Mouse (Mus musculus) hindbrain, postnatal 0 days (tissue): ENCODE results near the gene Gadd45b. TPM values are rescaled to one million over a fixed set of nuclear protein-coding genes. Genes with fewer than 3 reads are reported as not detected.

ENCODE experiments used
- ATAC-seq: fragments of 200-750 bp; cut with Nextera tagmentation; 2 replicates; pipeline ENCODE4 v1.8.0; 2017; ENCODE audit warnings: mild to moderate bottlenecking, moderate TSS enrichment, moderate library complexity
- DNase-seq: peaks from one replicate; pipeline ENCODE4 v3.0.0-alpha.2; 2015; ENCODE audit warnings: low spot score
- H3K27ac ChIP-seq: fragments of 300-500 bp; sonication (generic); 2 replicates; pipeline ENCODE4 v1.5.1; 2014; ENCODE audit warnings: mild to moderate bottlenecking
- H3K27me3 ChIP-seq: fragments of 300-500 bp; sonication (generic); 2 replicates; pipeline ENCODE4 v1.6.1; 2014; ENCODE audit warnings: low read length, mixed read lengths; ENCODE audit not compliant: insufficient read depth
- H3K36me3 ChIP-seq: fragments of 300-500 bp; sonication (generic); 2 replicates; pipeline ENCODE4 v1.6.1; 2014; ENCODE audit warnings: low read length, mixed read lengths; ENCODE audit not compliant: insufficient read depth
- H3K4me1 ChIP-seq: fragments of 300-500 bp; sonication (generic); 2 replicates; pipeline ENCODE4 v1.6.1; 2014; ENCODE audit warnings: antibody characterized with exemption, low read length, mixed read lengths; ENCODE audit not compliant: insufficient read depth
- H3K4me2 ChIP-seq: fragments of 300-500 bp; sonication (generic); 2 replicates; pipeline ENCODE4 v1.6.1; 2014; ENCODE audit warnings: low read depth, mild to moderate bottlenecking, low read length, moderate library complexity, mixed read lengths
- H3K4me3 ChIP-seq: fragments of 300-500 bp; sonication (generic); 2 replicates; pipeline ENCODE4 v1.5.1; 2014; ENCODE audit warnings: low read length
- H3K9ac ChIP-seq: fragments of 300-500 bp; sonication (generic); replicated peaks from 2 replicates; pipeline ENCODE4 v1.6.1; 2014; ENCODE audit warnings: mild to moderate bottlenecking, low read length, moderate library complexity, mixed read lengths
- H3K9me3 ChIP-seq: fragments of 300-500 bp; sonication (generic); 2 replicates; pipeline ENCODE4 v1.6.1; 2016; ENCODE audit warnings: low read length, mixed read lengths
- CTCF ChIP-seq: IDR thresholded peaks from 2 replicates; pipeline ENCODE4 v1.5.1; 2016; ENCODE audit warnings: antibody characterized with exemption, control low read depth, low read depth
- WGBS: fragments of 180-500 bp; shearing (Covaris S2); extraction: QIAGEN DNeasy Blood & Tissue Kit; methylation state at CpG from one replicate; pipeline ENCODE4 v1.1.7; 2014; 5-methylcytosine and 5-hydroxymethylcytosine counted together
- polyA plus RNA-seq: library from polyadenylated mRNA; unstranded; fragments of >200 nt; fragmentation: Nextera tagmentation; extraction: Ambion mirVana; gene quantifications from 2 replicates; pipeline ENCODE4 v1.2.1, GENCODE M21; 2015
- total RNA-seq: library from RNA; depleted of rRNA; stranded (reverse); fragments of >200 nt; gene quantifications from 2 replicates; pipeline ENCODE4 v1.2.3, GENCODE M21; 2014

Gene Gadd45b
- total and polyA plus RNA-seq, 2 experiments from 2014 or later = 8.2 to 8.6 TPM

DNA sequence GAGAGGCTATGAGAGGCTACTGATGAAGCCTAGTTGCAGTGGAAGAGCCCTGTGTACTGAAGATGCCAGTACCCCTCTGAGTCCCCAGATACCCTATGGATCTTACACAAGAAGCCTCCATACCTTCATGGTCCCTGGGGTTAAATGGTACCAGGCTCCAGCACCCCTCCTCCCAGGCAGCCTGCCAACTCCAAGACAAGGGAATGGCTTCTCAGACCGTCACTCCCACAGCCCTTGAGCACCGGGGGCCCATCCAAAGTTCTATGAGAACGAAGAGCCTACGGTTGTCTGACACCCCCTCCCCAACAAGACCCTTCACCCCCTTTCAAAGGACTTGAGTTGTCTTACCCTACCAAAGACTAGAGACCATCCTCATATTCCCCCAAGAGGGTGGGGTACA lies 14.1 kb upstream of the Gadd45b start:
- Histone ChIP-seq H3K27me3 (no peaks in the 10 kb centered on the region), H3K4me1 (peaks cover 5% of the 10 kb centered on the region; the same call in 1 of the 2 replicates), H3K27ac (no peak overlapping the region), H3K4me2 (no peak overlapping the region), H3K4me3 (no peak overlapping the region), H3K9me3 (no peaks in the 10 kb centered on the region), H3K9ac (no peak overlapping the region), H3K36me3 (no peaks in the 10 kb centered on the region)
- DNase-seq = no peak
- WGBS = 83% methylated on average over 4 of the region's 4 CpGs
- no peak for TF ChIP-seq CTCF
- no peak for ATAC-seq

DNA sequence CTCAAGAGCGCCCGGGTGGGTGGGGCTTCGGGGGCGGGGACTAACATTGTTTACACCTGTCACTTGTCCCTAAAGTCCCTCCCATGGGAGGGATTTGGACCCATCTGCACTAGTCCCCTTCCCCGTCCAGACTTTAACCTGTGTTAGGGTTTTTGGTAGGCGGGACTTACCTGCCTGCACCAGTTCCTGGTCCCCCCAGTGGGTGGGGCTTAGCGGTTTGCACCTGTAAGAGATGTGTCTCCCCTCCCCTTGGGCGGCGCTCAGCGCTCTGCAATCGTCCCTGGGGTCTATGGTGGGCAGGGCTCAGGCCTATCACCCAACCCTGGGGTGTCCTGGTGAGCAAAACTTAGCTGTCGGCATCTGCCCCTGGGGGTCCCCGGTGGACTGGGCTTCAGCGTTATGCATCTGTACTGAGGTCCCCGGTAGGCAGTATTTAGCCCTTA lies 12.5 kb upstream of the Gadd45b start:
- H3K27ac ChIP-seq = peak overlapping the region; percentile 85
- ATAC-seq = peak; percentile 41
- H3K4me2 ChIP-seq = peak overlapping the region; percentile 91
- WGBS = 1% methylated on average over 15 of the region's 15 CpGs
- peak overlapping the region; percentile 94 for H3K4me3 ChIP-seq
- no peaks in the 10 kb centered on the region for H3K27me3 ChIP-seq
- H3K9me3 ChIP-seq = no peaks in the 10 kb centered on the region
- peaks cover 7% of the 10 kb centered on the region; the same call in 1 of the 2 replicates for H3K4me1 ChIP-seq
- H3K9ac ChIP-seq = peak overlapping the region; percentile 86
- DNase-seq = peak; percentile 72
- TF ChIP-seq CTCF = no peak; the same call in 1 of the 2 replicates
- H3K36me3 ChIP-seq = no peaks in the 10 kb centered on the region

DNA sequence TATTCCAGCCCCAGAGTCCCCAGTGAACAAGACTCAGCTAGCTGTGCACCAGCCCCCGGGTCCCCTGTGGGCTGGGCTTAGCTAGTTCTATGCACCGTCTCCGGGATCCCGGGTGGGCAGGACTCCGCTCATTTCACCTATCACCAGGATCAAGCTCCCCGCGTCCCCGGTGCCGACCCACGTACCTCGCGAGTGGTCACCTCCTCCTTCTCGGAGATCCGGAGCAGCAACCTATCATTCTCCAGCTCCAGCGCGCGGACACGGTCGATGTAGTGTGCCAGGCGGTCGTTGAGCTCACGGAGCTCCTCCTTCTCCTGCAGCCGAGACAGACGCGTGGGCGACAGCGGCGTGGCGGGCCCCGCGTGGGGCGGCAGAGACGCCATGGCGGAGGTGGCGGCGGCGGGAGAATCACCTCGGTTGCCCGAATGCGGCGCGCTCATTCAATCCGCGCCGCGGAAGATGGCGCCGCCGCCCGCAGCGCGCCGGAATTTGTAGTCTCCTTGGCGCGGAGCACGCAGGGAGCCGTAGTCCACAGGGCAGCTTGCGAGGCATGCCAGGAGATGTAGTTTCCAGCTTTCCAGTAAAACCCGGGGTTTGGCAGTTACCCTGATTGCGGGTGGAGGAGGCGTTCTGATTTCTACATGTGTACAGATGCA lies 12.0 kb upstream of the Gadd45b start, which contains the start of gene Lmnb2:
TSS of gene Lmnb2 (minus strand) at position 467 of the 656 bp plus-strand sequence.
- DNase-seq = peak; percentile 94
- H3K27me3 ChIP-seq = no peaks in the 10 kb centered on the region
- peak within 1 kb of the TSS; percentile 85 for H3K27ac ChIP-seq
- H3K9ac ChIP-seq = peak within 1 kb of the TSS; percentile 86
- peak; percentile 78 for ATAC-seq
- H3K9me3 ChIP-seq = no peaks in the 10 kb centered on the region
- TF ChIP-seq CTCF = 0 out of 2 replicates have a peak, but pooled peaks have one; percentile 1
- H3K4me3 ChIP-seq = peak within 1 kb of the TSS; percentile 94
- H3K36me3 ChIP-seq = no peaks in the 10 kb centered on the region
- H3K4me1 ChIP-seq = peaks cover 7% of the 10 kb centered on the region; the same call in 1 of the 2 replicates
- peak within 1 kb of the TSS; percentile 91 for H3K4me2 ChIP-seq
- under 1% methylated on average over 61 of the region's 61 CpGs for WGBS

DNA sequence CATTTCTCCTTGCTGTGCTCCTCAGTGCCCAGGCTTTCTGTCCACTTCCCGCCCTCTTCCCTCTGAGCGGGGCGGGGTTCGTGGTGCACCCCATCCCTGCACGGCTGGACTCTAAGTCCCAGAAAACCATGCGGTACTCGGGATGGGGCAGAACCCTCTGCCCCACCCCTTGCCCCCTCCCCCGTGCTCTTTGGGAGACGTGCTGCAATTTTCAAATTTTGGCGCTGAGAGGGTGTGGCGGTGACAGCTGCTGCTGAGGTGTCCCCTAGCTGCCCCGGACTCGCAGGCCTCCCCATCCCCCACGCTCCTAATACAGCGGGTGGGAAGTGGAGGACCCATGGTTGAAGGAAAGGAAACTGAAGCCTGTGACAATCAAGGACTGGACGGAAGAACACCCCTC lies 8.0 kb upstream of the Gadd45b start:
- peak overlapping the region; percentile 9; the same call in 1 of the 2 replicates for H3K9ac ChIP-seq
- H3K4me3 ChIP-seq = peak overlapping the region; percentile 23
- H3K27ac ChIP-seq = no peak overlapping the region
- H3K9me3 ChIP-seq = no peaks in the 10 kb centered on the region
- no peaks in the 10 kb centered on the region for H3K27me3 ChIP-seq
- ATAC-seq = 0 out of 2 replicates have a peak, but pooled peaks have one; percentile 33
- WGBS = 5% methylated on average over 16 of the region's 16 CpGs
- 0 out of 2 replicates have a peak, but pooled peaks cover 2% of the 10 kb centered on the region for H3K4me1 ChIP-seq
- TF ChIP-seq CTCF = no peak
- H3K4me2 ChIP-seq = peak overlapping the region; percentile 53
- DNase-seq = peak; percentile 62
- no peaks in the 10 kb centered on the region for H3K36me3 ChIP-seq

DNA sequence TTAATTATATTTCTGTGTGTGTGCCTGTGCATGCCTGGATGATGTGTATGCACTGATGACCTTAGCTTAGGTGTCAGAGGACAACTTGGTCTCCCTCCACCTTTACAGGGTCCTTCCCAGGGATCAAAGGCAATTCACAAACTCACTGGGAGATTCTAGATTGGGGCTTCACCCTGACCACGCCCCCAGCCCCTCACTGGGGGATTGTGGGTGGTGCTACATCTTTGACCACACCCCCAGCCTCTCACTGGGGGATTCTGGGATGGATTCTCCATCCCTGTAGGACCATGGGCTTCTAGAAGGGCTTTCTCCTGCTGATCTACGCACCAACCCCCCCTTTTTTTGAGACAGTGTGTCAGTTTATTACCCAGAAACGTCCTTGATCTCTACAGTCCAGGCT lies 4.4 kb upstream of the Gadd45b start:
- no peak overlapping the region for H3K27ac ChIP-seq
- H3K4me3 ChIP-seq = no peak overlapping the region
- H3K9ac ChIP-seq = no peak overlapping the region
- H3K36me3 ChIP-seq = no peaks in the 10 kb centered on the region
- H3K9me3 ChIP-seq = no peaks in the 10 kb centered on the region
- no peaks in the 10 kb centered on the region for H3K27me3 ChIP-seq
- peaks cover 6% of the 10 kb centered on the region for H3K4me1 ChIP-seq
- DNase-seq (no peak), ATAC-seq (no peak)
- TF ChIP-seq CTCF = no peak
- 55% methylated on average over 3 of the region's 3 CpGs for WGBS
- no peak overlapping the region for H3K4me2 ChIP-seq

DNA sequence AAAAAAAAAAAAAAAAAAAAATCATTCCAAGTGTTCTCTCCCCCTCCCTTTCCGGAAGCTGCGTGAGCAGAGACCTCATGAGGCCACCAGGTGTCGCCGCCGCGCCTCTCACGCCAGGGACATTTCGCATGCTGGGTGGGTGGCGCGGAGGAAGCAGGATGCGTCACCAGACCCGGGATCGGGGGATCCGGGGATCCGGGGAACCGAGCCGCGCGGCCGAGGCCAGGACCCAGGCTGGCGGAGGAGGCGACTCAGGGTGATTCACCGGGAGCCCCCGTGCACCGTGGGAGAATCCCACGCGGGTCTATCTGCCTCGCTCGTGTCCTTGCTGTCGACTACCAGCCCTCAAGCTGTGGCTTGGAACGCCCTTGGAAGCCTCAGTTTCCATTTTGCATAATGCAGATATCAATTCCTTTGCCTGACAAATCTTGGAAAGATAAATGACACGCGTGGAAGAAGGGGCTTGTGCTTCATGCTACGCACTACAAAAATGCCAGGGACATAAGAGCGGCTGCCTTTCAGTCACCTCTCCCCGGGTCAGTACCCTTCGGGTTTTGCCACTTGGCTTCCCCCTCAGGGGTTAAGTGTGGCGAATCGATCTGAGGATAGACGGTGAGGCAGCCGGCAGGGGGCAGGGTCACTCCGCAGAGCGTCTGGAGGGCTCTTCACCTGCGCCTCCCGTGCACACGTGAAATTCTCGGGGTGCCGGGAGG lies 1.1 kb upstream of the Gadd45b start:
- Histone ChIP-seq H3K4me1 (peaks cover 14% of the 10 kb centered on the region), H3K4me2 (peak overlapping the region; percentile 93), H3K27me3 (peaks cover 11% of the 10 kb centered on the region; the same call in 1 of the 2 replicates), H3K9me3 (no peaks in the 10 kb centered on the region), H3K27ac (peak overlapping the region; percentile 65; the same call in 1 of the 2 replicates), H3K4me3 (peak overlapping the region; percentile 44), H3K9ac (peak overlapping the region; percentile 53), H3K36me3 (no peaks in the 10 kb centered on the region)
- under 1% methylated on average over 48 of the region's 48 CpGs for whole genome bisulfite sequencing
- peak; percentile 86 for TF ChIP-seq CTCF
- peak; percentile 31; the same call in 1 of the 2 replicates for ATAC-seq
- DNase-seq = peak; percentile 95
